Mouse (Mus musculus): Measurements from ENCODE around the gene Prcc.
"Not testable (repeated sequence)": the region's sequence is repeated elsewhere in the genome, so short reads cannot be mapped to it uniquely, and the experiment has no call there.

Prcc gene

DNA sequence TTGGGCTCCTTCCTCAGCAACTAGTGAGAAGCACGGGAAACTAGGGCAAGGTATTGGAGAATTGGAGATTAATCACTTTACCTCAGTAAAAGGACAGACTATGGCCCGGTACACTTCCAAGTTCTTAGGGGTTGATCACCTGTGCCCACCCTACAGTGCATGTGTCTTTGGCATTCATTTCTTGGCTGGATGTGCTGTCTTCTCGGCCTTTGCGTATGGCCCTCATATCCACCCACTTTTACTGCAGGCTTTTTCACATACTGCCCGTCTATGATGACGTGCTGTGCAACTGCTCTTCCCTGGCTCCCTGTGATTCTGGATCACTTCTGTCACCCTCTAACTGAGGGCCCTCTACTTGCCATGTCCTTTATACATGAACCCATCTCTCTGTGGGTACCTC lies 1.0 kb upstream of the Prcc start:
- DNase-seq (ENCODE audit: low read depth, low spot score), result peak; percentile 19
- Histone ChIP-seq H3K27me3 (ENCODE audit: control insufficient read depth, insufficient read depth, low read length, poor library complexity, severe bottlenecking) (no peaks in the 10 kb centered on the region), H3K36me3 (ENCODE audit: control insufficient read depth, insufficient read depth, low read length, poor library complexity, severe bottlenecking) (no peaks in the 10 kb centered on the region)

DNA sequence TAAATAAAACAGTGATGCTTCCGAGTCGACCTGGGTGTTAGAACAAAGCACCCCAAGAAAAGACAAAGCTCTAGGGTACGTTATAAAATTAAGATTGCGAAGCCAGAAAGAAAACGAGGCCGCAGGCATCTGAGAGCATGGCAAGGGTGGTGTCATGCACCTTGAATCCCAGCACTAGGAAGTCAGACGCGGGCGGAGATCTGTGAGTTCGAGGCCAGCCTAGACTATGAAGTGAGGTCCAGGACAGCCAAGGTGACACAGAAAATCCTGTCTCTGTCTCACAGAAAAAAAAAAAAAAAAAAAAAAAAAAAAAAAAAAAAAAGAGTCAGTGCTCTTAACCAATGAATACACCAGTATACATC lies 577 bp upstream of the Prcc start:
- H3K36me3 ChIP-seq (ENCODE audit: control insufficient read depth, insufficient read depth, low read length, poor library complexity, severe bottlenecking), result no peaks in the 10 kb centered on the region
- DNase-seq (ENCODE audit: low read depth, low spot score), result no peak
- H3K27me3 ChIP-seq (ENCODE audit: control insufficient read depth, insufficient read depth, low read length, poor library complexity, severe bottlenecking), result no peaks in the 10 kb centered on the region

DNA sequence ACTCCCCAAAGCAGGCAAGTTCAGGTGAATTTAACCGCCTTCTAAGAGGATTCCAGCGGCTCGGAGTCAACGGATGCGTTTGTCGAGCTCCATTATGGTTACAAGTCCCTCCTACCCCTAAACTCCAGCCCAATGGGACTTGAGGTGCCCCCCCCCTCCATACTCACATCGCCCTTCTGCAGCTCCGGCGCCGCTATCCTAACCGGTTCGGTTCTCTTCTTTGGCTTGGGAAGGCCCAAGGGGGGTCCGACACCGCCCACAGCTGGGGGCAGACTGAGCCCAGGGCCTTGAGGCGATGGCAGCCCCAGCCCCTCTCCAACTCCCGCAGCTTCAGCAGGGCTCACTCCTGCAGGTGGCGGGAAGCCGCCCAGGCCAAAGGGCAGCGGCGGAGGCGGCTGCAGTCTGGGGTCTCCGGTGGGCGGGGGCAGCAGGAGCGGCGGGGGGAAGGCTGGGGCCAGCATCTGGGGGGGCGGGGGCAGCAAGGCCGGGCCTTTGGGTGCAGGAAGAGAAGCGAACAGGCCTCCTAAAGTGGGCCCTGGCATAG lies 628 bp downstream of the Prcc start:
- DNase-seq (ENCODE audit: low read depth, low spot score), result peak; percentile 30
- H3K36me3 ChIP-seq (ENCODE audit: control insufficient read depth, insufficient read depth, low read length, poor library complexity, severe bottlenecking), result no peaks in the 10 kb centered on the region

DNA sequence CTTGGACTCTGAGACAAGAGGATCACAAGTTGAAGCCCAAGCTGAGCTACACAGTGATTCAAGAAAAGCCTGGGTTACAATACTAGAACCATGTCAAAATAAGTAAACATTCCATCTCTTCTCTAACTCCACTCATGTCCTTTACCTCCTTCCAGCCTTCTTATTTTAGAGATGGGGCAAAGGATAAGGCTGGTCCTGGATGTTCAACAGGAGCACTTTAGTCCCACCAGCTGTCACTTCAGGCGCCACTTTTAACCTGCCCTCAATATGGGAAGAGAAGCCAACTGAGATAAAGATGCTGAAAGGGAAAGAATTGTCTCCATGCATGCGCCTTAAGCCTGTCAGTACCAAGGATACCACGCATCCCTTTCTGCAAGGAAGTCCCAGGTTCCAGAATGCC lies 1.1 kb downstream of the Prcc start:
- Histone ChIP-seq H3K36me3 (ENCODE audit: control insufficient read depth, insufficient read depth, low read length, poor library complexity, severe bottlenecking) (0 out of 2 replicates have a peak, but pooled peaks cover under 1% of the 10 kb centered on the region), H3K27me3 (ENCODE audit: control insufficient read depth, insufficient read depth, low read length, poor library complexity, severe bottlenecking) (no peaks in the 10 kb centered on the region)
- DNase-seq (ENCODE audit: low read depth, low spot score), result no peak

More for the DNA sequence above, 628 bp downstream of the Prcc start:
- H3K27me3 ChIP-seq (ENCODE audit: control insufficient read depth, insufficient read depth, low read length, poor library complexity, severe bottlenecking), result no peaks in the 10 kb centered on the region

DNA sequence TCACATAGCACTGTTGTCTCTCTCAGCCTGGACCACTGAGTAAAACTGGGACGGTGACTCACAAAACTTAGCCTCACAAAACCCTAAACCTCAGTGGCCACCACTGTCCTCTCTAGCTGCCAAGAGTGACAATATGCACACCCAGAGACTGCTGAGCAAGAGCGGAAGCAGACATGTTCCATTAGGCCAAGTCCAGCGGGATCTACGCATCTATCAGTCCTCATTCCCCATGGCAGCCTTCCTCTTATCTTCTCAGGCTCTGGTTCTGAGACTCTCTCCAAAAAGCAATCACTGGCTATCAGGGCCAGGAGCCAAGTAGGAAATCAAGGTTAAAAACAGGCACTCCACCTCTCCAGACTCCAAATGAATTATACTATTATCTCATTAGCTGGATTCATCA lies 7.7 kb downstream of the Prcc start:
- 0 out of 2 replicates have a peak, but pooled peaks cover 8% of the 10 kb centered on the region for H3K36me3 ChIP-seq (ENCODE audit: control insufficient read depth, insufficient read depth, low read length, poor library complexity, severe bottlenecking)
- DNase-seq (ENCODE audit: low read depth, low spot score), result no peak
- no peaks in the 10 kb centered on the region for H3K27me3 ChIP-seq (ENCODE audit: control insufficient read depth, insufficient read depth, low read length, poor library complexity, severe bottlenecking)

DNA sequence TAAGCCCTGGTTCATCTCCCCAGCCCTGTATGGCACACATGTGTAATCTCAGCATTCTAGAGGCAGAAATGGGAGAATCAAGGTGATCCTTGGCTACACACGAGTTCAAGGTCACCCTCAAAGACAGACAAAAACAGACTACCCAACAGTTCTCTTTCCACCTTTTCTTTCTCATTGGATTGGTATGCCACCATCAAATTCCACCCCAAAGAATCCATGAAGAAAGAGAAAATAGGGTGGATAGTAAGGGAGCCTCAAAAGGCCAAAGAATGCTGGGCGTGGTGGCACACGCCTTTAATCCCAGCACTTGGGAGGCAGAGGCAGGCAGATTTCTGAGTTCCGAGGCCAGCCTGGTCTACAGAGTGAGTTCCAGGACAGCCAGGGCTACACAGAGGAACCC lies 21.3 kb downstream of the Prcc start:
- DNase-seq (ENCODE audit: low read depth, low spot score); H3K27me3 ChIP-seq (ENCODE audit: control insufficient read depth, insufficient read depth, low read length, poor library complexity, severe bottlenecking); H3K36me3 ChIP-seq (ENCODE audit: control insufficient read depth, insufficient read depth, low read length, poor library complexity, severe bottlenecking): not testable (repeated sequence)

DNA sequence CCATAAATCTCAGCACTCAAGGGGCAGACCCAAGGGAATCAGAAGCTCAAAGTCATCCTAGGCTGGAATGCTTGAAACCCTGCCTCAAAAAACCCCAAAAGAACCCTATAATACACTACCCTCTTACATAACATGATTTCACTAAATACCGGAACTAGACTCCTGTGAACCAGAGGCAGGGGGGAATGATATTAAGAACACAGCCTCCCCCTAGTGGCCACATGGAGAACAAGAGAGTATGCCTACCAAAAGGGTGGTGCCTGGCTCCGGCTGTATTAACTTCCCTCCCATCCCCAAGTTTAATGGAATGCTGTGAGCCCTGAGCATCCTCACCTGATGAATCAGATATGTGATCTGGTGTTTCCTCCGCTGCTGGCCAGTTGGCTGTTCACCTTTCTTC lies 25.6 kb downstream of the Prcc start:
- H3K27me3 ChIP-seq (ENCODE audit: control insufficient read depth, insufficient read depth, low read length, poor library complexity, severe bottlenecking), result no peaks in the 10 kb centered on the region
- H3K36me3 ChIP-seq (ENCODE audit: control insufficient read depth, insufficient read depth, low read length, poor library complexity, severe bottlenecking), result peaks cover 8% of the 10 kb centered on the region
- DNase-seq (ENCODE audit: low read depth, low spot score), result peak; percentile 86

DNA sequence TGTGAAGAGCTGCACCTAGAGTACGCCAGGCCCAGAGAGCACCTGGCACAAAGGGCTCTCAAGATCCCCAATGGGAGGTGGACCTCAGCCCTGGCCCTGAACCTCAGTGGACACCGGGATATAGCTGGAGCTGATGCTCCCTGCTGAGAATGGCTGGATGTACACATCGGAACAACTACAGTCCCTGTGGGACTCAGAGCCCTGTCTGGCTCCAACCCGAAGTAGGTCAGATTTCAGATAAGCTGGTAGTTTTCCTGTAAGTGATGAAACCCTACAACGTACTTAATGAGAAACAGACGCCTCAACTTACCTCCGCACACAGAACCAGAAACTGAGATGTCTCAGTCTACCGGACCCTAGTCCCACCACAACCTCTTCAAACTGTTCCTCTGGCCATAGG lies 27.7 kb downstream of the Prcc start:
- no peak for DNase-seq (ENCODE audit: low read depth, low spot score)
- H3K27me3 ChIP-seq (ENCODE audit: control insufficient read depth, insufficient read depth, low read length, poor library complexity, severe bottlenecking), result no peaks in the 10 kb centered on the region
- peaks cover 8% of the 10 kb centered on the region for H3K36me3 ChIP-seq (ENCODE audit: control insufficient read depth, insufficient read depth, low read length, poor library complexity, severe bottlenecking)

DNA sequence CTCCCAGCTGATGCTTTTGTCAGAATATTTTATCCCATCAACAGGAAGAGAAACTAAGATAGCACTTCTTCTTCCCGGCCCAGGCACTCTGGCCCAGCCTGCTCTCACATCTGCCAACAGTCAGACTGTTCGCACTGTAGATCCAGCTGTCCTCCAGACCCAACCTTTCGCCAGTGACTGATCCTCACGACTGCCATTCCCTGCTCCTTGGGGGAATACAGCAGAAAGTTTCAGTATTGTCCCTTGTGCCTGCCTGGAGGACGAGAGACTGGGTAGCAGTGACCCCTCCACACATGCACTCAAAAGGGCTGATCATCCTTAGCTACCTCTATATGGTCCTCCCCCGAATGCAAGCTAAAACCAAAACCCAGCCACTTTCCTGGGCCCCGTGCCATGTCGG lies 29.5 kb downstream of the Prcc start:
- no peak for DNase-seq (ENCODE audit: low read depth, low spot score)
- no peaks in the 10 kb centered on the region for H3K27me3 ChIP-seq (ENCODE audit: control insufficient read depth, insufficient read depth, low read length, poor library complexity, severe bottlenecking)
- peaks cover 6% of the 10 kb centered on the region for H3K36me3 ChIP-seq (ENCODE audit: control insufficient read depth, insufficient read depth, low read length, poor library complexity, severe bottlenecking)

DNA sequence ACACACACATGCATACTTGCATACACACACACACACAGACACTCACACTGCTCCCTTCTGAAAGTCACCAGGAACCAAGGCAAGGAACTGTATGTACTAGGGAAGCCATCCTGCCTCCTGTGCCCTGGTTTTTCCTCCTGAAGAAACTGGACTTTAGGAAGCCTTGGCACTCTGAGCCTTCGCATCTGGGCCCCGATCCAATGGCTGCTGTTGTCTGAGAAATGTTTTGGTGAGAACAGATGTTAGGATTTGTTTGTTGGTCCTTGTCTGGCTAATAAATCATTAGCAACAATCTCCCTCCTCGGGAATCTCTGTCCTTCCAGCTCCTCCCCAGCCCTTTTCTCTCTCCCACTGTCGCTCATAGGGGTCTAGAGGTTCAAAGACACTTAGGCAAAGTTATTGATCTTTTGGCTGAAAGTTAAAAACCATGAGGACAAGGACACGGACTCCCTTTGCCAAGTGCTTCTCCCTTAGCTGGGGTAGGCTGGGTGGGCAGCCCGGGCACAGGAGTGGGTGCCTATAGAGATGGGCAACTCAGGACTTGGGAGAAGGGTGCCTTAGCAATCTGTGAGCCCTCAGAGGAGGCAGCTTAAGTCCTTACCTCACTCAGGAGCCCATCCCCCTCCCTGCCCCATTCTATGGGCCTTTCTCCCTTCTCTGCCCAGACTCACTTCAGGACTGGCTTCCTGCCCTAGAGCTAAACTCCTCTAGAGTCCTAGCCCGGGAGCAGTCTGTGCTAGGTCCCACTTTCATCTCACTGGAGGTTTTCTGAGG lies 30.4 kb downstream of the Prcc start:
- DNase-seq (ENCODE audit: low read depth, low spot score), result no peak
- Histone ChIP-seq H3K36me3 (ENCODE audit: control insufficient read depth, insufficient read depth, low read length, poor library complexity, severe bottlenecking) (peaks cover 5% of the 10 kb centered on the region), H3K27me3 (ENCODE audit: control insufficient read depth, insufficient read depth, low read length, poor library complexity, severe bottlenecking) (no peaks in the 10 kb centered on the region)

DNA sequence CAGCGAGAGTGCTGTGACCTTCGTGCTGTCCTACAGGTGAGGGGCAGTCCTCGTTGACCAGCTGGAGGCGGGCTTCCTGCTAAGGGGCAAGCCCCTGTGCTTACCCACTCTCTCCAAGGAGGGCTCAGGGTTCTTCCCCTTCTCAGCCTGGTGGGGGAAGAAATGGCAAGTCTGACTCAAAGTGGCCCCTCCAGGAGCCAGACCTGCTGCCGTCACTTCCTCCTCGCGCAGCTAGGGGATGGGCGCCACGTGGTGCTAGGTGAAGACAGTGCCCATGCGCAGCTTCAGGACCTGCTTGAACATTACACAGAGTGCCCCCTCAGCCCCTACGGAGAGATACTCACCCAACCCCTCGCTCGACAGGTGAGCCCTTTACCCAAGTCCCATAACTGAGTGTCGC lies 36.3 kb downstream of the Prcc start:
- peak; percentile 31 for DNase-seq (ENCODE audit: low read depth, low spot score)
- no peaks in the 10 kb centered on the region; the same call in none of the 2 replicates for H3K36me3 ChIP-seq (ENCODE audit: control insufficient read depth, insufficient read depth, low read length, poor library complexity, severe bottlenecking)

DNA sequence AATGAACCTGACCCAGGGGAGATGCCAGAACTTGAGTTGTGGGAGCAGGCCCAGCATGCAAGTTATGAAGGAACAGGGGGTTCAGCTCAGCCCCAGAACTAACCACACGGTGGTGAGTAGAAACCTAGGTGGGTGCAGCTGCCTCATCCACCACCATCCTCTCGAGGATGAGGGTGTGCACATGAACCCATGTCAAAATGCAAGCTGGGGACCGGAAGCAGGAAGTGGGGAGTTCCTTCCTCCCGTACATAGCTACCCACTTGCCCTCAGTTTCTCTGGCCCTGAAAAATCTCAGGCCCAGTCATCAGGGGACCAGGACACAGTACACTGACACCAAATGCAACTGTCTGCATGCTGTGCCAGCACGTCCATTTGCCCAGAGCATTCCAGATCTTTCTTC lies 37.7 kb downstream of the Prcc start:
- Histone ChIP-seq H3K36me3 (ENCODE audit: control insufficient read depth, insufficient read depth, low read length, poor library complexity, severe bottlenecking) (no peaks in the 10 kb centered on the region; the same call in none of the 2 replicates), H3K27me3 (ENCODE audit: control insufficient read depth, insufficient read depth, low read length, poor library complexity, severe bottlenecking) (no peaks in the 10 kb centered on the region)
- DNase-seq (ENCODE audit: low read depth, low spot score), result peak; percentile 43

More for the DNA sequence above, 36.3 kb downstream of the Prcc start:
- no peaks in the 10 kb centered on the region for H3K27me3 ChIP-seq (ENCODE audit: control insufficient read depth, insufficient read depth, low read length, poor library complexity, severe bottlenecking)

DNA sequence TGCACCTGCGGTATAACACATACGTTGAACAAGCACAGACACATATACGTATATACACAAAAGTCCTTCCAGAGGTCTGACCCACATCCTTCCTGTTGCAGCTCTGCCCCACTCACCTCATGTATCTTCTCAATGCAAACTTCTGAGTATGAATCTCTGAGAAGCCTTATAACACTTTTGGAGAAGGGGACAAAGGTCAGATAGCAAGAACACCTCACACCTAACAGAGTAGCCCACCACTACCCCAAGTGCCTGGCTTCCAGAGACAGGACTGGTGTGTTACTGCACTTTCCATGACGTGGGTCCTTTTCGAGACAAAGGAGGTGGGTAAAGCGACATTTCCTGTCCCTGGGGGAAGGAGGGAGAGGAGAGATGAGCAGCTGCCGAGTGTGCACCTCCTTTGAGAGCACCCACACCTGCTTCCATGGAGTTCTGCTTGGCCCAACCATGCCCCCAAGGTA lies 38.7 kb downstream of the Prcc start, which contains the start of gene Sh2d2a:
Sh2d2a (plus strand) TSS at position 106 of the 461 bp plus-strand sequence.
- peak; percentile 88 for DNase-seq (ENCODE audit: low read depth, low spot score)
- H3K27me3 ChIP-seq (ENCODE audit: control insufficient read depth, insufficient read depth, low read length, poor library complexity, severe bottlenecking), result no peaks in the 10 kb centered on the region
- no peaks in the 10 kb centered on the region; the same call in 1 of the 2 replicates for H3K36me3 ChIP-seq (ENCODE audit: control insufficient read depth, insufficient read depth, low read length, poor library complexity, severe bottlenecking)

DNA sequence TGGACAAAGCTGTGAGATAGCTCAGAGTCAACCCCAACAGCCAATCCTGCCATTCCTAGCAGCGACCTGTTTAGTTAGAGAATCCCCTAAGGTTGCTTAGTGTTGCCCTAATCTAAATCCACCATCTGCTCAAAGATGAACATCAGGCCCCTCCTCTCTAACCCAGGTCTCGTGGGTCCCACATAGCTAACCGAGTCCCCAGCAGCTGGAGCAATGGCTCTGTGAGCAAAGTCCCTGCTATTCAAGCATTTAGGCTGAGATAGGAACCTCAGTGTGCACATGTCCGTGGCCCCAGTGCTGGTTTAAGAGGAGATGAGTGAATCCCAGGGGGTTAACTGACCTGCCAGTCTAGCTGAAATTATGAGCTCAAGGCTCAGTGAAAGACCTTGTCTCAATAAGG lies 39.2 kb downstream of the Prcc start:
- no peaks in the 10 kb centered on the region; the same call in 1 of the 2 replicates for H3K36me3 ChIP-seq (ENCODE audit: control insufficient read depth, insufficient read depth, low read length, poor library complexity, severe bottlenecking)
- no peak for DNase-seq (ENCODE audit: low read depth, low spot score)
- no peaks in the 10 kb centered on the region for H3K27me3 ChIP-seq (ENCODE audit: control insufficient read depth, insufficient read depth, low read length, poor library complexity, severe bottlenecking)

DNA sequence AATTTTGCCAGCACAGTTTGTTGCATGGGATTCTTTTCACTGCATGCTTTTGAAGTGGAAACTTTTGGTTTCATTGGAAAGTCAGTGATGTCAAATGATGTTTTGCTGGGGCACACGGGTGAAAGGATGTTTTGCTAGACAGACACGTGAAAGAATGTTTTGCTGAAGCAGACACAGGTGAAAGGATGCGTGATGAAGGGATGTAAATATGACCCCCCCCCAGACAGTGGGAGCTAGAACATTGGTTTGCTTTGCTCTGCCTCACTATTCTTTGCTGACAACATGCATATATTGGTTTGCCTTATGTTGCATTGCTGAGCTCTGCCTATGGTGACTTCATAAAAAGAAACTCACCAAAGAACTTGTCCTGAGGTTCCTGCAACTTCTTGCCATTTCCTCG lies 40.4 kb downstream of the Prcc start:
- DNase-seq (ENCODE audit: low read depth, low spot score), result peak; percentile 15
- Histone ChIP-seq H3K27me3 (ENCODE audit: control insufficient read depth, insufficient read depth, low read length, poor library complexity, severe bottlenecking) (no peaks in the 10 kb centered on the region), H3K36me3 (ENCODE audit: control insufficient read depth, insufficient read depth, low read length, poor library complexity, severe bottlenecking) (no peaks in the 10 kb centered on the region; the same call in 1 of the 2 replicates)

Measured in splenic B cell, adult 2 months (primary cell).